ENCODE assay signal across 1 mouse cellular context in the genomic region with DNA sequence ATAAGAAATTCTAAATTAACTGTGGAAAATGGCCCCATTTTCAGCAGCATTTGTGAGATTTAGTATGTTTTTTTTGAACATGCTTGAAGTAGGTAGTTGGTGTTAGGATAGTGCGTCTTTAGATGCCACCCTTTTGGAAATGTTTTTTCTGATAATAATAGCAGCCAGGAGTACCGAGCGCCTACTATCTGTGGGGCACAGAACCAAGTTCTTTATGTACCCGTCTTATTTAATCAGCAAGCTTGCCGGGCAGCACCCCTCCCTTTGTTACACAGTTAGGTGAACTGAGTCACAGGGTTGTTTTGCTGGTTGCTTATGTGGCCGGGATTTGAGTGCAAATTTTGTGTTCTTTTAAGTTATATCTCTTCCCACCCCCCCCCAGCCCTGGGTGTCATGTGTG.
TF ChIP-seq lines count a peak whose summit lies in the region.

No protein-coding gene starts in this region.

TF ChIP-seq in MEL, 35 proteins besides CTCF, POLR2A, EP300 and RAD21 (continued from another document):
- no peak for TF ChIP-seq BHLHE40 (IDR thresholded peaks at IDR 0.05; ENCODE audit: borderline replicate concordance, low read depth, low read length)
- TF ChIP-seq RCOR1 (IDR thresholded peaks at IDR 0.05; ENCODE audit: low read depth, low read length) = no peak
- TF ChIP-seq MAZ (IDR thresholded peaks at IDR 0.05; ENCODE audit: low read depth, low read length) = no peak
- peak; percentile 44; the same call in 1 of the 2 replicates for TF ChIP-seq GATA1 (IDR thresholded peaks at IDR 0.05; ENCODE audit: low read depth, low read length)
- no peak for TF ChIP-seq MAX (IDR thresholded peaks at IDR 0.05; ENCODE audit: low read length)
- peak; percentile 69 for TF ChIP-seq TAL1 (IDR thresholded peaks at IDR 0.05; ENCODE audit: low read length)
- no peak for TF ChIP-seq ZMIZ1 (IDR thresholded peaks at IDR 0.05; ENCODE audit: low read depth, low read length)
